Mouse (Mus musculus) ES-E14 (cell line): ENCODE measurements around the gene Cacnb4. TPM values are rescaled to one million over a fixed set of nuclear protein-coding genes. Genes with fewer than 3 reads are reported as not detected.

ENCODE experiments used
- DNase-seq: peaks from one replicate; pipeline ENCODE4 v3.0.0-alpha.2; 2013; ENCODE audit warnings: low read depth, low spot score
- H3K27ac ChIP-seq: 2 replicates; pipeline ENCODE4 v1.5.1; 2012; ENCODE audit warnings: low read depth, mild to moderate bottlenecking, low read length, moderate library complexity, mixed read lengths; ENCODE audit not compliant: poor library complexity, insufficient read depth, severe bottlenecking
- H3K36me3 ChIP-seq: 2 replicates; pipeline ENCODE4 v1.6.1; 2012; ENCODE audit warnings: mild to moderate bottlenecking, low read length, moderate library complexity, mixed read lengths; ENCODE audit not compliant: control insufficient read depth, poor library complexity, insufficient read depth, severe bottlenecking
- H3K4me1 ChIP-seq, 2 experiments: fragments of 150-350 bp in 1 of 2; sonication (generic) in 1 of 2; 2 replicates each; pipeline ENCODE4 v1.6.1; 2012; ENCODE audit warnings: low read length in 2 of 2, mild to moderate bottlenecking in 1 of 2, mixed read lengths in 1 of 2; ENCODE audit not compliant: control insufficient read depth in 2 of 2, insufficient read depth in 2 of 2, poor library complexity in 1 of 2
- H3K4me3 ChIP-seq, 2 experiments: fragments of 150-350 bp in 1 of 2; sonication (generic) in 1 of 2; 2 replicates each; pipeline ENCODE4 v1.5.1; 2012; ENCODE audit warnings: low read length in 2 of 2, low read depth in 1 of 2, mild to moderate bottlenecking in 1 of 2, mixed read lengths in 1 of 2; ENCODE audit not compliant: insufficient read depth in 1 of 2, poor library complexity in 1 of 2, severe bottlenecking in 1 of 2
- H3K9ac ChIP-seq: 2 replicates; pipeline ENCODE4 v1.6.1; 2012; ENCODE audit warnings: low read depth, mild to moderate bottlenecking, low read length, mixed read lengths; ENCODE audit not compliant: poor library complexity, insufficient read depth, severe bottlenecking
- H3K9me3 ChIP-seq: fragments of 150-350 bp; sonication (generic); 2 replicates; pipeline ENCODE4 v1.6.1; 2012; ENCODE audit warnings: low read depth, mild to moderate bottlenecking, low read length; ENCODE audit not compliant: control insufficient read depth, insufficient read depth
- CHD2 ChIP-seq: IDR thresholded peaks from 2 replicates; pipeline ENCODE4 v1.6.1; 2014; ENCODE audit warnings: mild to moderate bottlenecking, low read depth, low read length, inconsistent platforms
- HCFC1 ChIP-seq: IDR thresholded peaks from 2 replicates; pipeline ENCODE4 v1.6.1; 2012; ENCODE audit warnings: low read length, inconsistent platforms, borderline replicate concordance; ENCODE audit not compliant: insufficient read depth
- MAFK ChIP-seq: IDR thresholded peaks from 2 replicates; pipeline ENCODE4 v1.6.1; 2014; ENCODE audit warnings: mild to moderate bottlenecking, low read depth, low read length, inconsistent platforms; ENCODE audit not compliant: insufficient read depth
- ZC3H11A ChIP-seq: IDR thresholded peaks from 2 replicates; pipeline ENCODE4 v1.6.1; 2012; ENCODE audit warnings: low read depth, mild to moderate bottlenecking, inconsistent platforms, low read length, borderline replicate concordance
- ZNF384 ChIP-seq: IDR thresholded peaks from 2 replicates; pipeline ENCODE4 v1.6.1; 2012; ENCODE audit warnings: low read depth, low read length, inconsistent platforms
- in situ Hi-C, 2 experiments: fragments of 600-800 bp; cut with MboI; formaldehyde crosslinking; loops; one replicate each; pipeline ENCODE4 v1.15.1; 2025; ENCODE audit warnings: low sequenced_read_pairs in 2 of 2, inconsistent platforms in 1 of 2; ENCODE audit not compliant: unreplicated experiment in 2 of 2
- total RNA-seq: library from RNA; depleted of rRNA; stranded (reverse); fragments of 300-350 nt; gene quantifications from 2 replicates; pipeline ENCODE4 v1.2.3, GENCODE M21; 2012

Gene Cacnb4
- total RNA-seq, 1 experiment, result 0.09 TPM

DNA sequence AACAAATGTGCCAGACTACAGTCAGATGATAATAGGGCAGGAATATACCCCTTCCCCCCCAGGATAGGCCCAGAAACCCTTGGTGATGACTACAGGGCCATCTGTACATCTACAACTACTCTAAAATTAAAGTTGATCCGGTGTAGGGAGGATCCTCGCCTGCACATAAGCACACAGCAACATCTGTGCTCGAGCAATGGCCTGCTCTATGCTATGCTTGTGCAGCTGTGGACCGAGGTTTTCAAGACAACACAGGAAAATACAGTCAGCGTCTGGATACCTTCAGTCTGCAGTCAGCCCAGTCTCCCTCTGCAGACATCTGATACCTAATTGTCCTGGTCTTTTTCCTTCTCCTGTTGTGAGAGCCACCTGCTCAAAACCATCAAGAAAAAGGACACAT is 83.4 kb downstream of the Cacnb4 start:
- Histone ChIP-seq H3K9me3 (no peaks in the 10 kb centered on the region), H3K9ac (no peak overlapping the region), H3K27ac (no peak overlapping the region), H3K36me3 (no peaks in the 10 kb centered on the region), H3K4me3 (no peak overlapping the region), H3K4me1 (no peaks in the 10 kb centered on the region; a peak in 1 of 4 replicates)
- in situ Hi-C loops, result loop anchor here in 1 of 2 experiments (25.0 kb wide), 2 partner anchors 331 to 431 kb away; no protein-coding TSS in a partner anchor
- DNase-seq, result no peak
- TF ChIP-seq HCFC1, result no peak
- no peak for TF ChIP-seq MAFK
- no peak for TF ChIP-seq CHD2
- no peak for TF ChIP-seq ZC3H11A

DNA sequence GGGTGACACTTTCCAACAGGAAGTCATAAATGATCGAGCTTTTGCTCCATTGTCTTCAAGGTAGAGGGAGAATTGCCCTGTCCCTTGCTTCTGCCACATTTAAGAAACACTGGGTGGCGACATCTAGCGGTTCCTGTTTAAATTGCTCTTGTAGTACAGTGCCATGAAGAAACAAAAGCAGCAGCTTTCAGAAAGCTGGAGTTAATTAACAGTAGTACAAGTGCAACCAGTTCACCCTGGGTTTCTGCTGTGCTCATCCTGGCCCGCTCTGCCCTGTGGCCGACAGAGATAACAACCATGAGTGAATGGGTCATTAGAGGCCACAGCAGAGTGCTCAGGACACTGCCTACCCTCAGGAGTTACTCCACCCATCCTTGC is 85.7 kb downstream of the Cacnb4 start:
- Histone ChIP-seq H3K27ac (no peak overlapping the region), H3K4me3 (no peak overlapping the region), H3K9ac (no peak overlapping the region), H3K36me3 (no peaks in the 10 kb centered on the region), H3K9me3 (no peaks in the 10 kb centered on the region), H3K4me1 (no peaks in the 10 kb centered on the region; a peak in 1 of 4 replicates)
- peak; percentile 75; the same call in 1 of the 2 replicates for TF ChIP-seq ZC3H11A
- TF ChIP-seq HCFC1, result no peak
- in situ Hi-C loops, result loop anchor here in 1 of 2 experiments (25.0 kb wide), 2 partner anchors 329 to 429 kb away; no protein-coding TSS in a partner anchor
- DNase-seq, result peak; percentile 76

DNA sequence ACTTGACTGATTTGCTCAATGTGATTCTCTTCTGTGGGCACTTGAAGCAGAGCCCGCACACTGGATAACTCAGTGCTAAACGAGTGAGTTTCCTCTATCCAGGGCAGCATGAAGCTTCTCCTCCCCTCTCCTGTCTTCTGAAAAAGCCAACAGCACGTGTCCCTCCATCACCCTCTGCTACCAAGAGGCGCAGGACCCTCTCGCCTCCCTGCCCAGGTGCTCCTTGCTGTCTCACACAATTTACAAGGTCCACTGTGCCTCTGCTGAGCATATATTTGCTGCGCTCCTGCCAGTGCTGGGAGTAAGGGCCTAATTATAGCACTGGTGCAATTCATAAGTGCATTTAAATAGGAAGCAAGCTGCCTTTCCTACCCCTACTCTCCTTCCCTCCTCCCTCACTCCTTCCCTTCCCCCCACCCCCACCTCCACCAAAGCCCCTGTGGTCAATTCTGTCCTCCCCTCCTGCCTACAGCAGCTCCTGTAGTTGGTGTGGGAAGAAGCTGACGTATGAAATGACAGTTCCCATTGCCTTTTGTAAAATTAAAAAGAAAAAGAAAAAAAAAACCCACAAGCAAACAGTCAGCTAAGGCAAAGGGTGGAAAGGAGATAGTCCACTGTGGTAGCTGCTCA is 86.2 kb downstream of the Cacnb4 start:
- H3K4me3 ChIP-seq, result no peak overlapping the region
- in situ Hi-C loops, result loop anchor here in 1 of 2 experiments (25.0 kb wide), 2 partner anchors 328 to 428 kb away; no protein-coding TSS in a partner anchor
- no peak overlapping the region for H3K27ac ChIP-seq
- no peaks in the 10 kb centered on the region; a peak in 1 of 4 replicates for H3K4me1 ChIP-seq
- no peak for DNase-seq
- no peaks in the 10 kb centered on the region for H3K36me3 ChIP-seq
- no peaks in the 10 kb centered on the region for H3K9me3 ChIP-seq
- no peak overlapping the region for H3K9ac ChIP-seq
- TF ChIP-seq ZNF384 (no peak), MAFK (no peak), CHD2 (no peak), HCFC1 (no peak), ZC3H11A (no peak)

GRCm38 (mm10) chr2:52589514-52589913 is 87.1 kb downstream of the Cacnb4 start:
- H3K9ac ChIP-seq, result no peak overlapping the region
- H3K9me3 ChIP-seq, result no peaks in the 10 kb centered on the region
- no peak for DNase-seq
- in situ Hi-C loops, result loop anchor here in 1 of 2 experiments (25.0 kb wide), 2 partner anchors 327 to 427 kb away; no protein-coding TSS in a partner anchor
- TF ChIP-seq ZNF384 (no peak), MAFK (no peak), HCFC1 (no peak), ZC3H11A (peak; percentile 24; the same call in 1 of the 2 replicates), CHD2 (no peak)
- no peak overlapping the region for H3K27ac ChIP-seq
- H3K4me3 ChIP-seq, result no peak overlapping the region
- no peaks in the 10 kb centered on the region for H3K36me3 ChIP-seq
- no peaks in the 10 kb centered on the region; a peak in 1 of 4 replicates for H3K4me1 ChIP-seq

GRCm38 (mm10) chr2:52585384-52585783 is 91.2 kb downstream of the Cacnb4 start:
- H3K27ac ChIP-seq, result no peak overlapping the region
- no peaks in the 10 kb centered on the region for H3K36me3 ChIP-seq
- H3K9me3 ChIP-seq, result no peaks in the 10 kb centered on the region
- H3K4me3 ChIP-seq, result no peak overlapping the region
- in situ Hi-C loops, result loop anchor here in 1 of 2 experiments (25.0 kb wide), 2 partner anchors 323 to 423 kb away; no protein-coding TSS in a partner anchor
- no peak overlapping the region for H3K9ac ChIP-seq
- TF ChIP-seq ZC3H11A (no peak), HCFC1 (no peak), MAFK (no peak), ZNF384 (no peak), CHD2 (no peak)
- H3K4me1 ChIP-seq, result no peaks in the 10 kb centered on the region
- DNase-seq, result no peak
